Mouse (Mus musculus) CH12.LX (cell line): ENCODE results near the gene Colq.

ENCODE experiments used
- BHLHE40 ChIP-seq: IDR thresholded peaks from 2 replicates; pipeline ENCODE4 v1.6.1; 2011; ENCODE audit warnings: mild to moderate bottlenecking, low read depth, low read length, improper control_type of control experiment
- CHD2 ChIP-seq: IDR thresholded peaks from 2 replicates; pipeline ENCODE4 v1.6.1; 2011; ENCODE audit warnings: low read length, improper control_type of control experiment
- CTCF ChIP-seq, 2 experiments: IDR thresholded peaks in 1 of 2; conservative IDR thresholded peaks in 1 of 2; 2 replicates each; pipeline ENCODE4 v1.5.1; 2011 to 2012; ENCODE audit warnings: low read depth in 2 of 2, low read length in 2 of 2, improper control_type of control experiment in 1 of 2, inconsistent platforms in 1 of 2, mild to moderate bottlenecking in 1 of 2, moderate library complexity in 1 of 2
- EP300 ChIP-seq: IDR thresholded peaks from 2 replicates; pipeline ENCODE4 v1.6.1; 2011; ENCODE audit warnings: low read length, improper control_type of control experiment
- JUN ChIP-seq: IDR thresholded peaks from 2 replicates; pipeline ENCODE4 v1.6.1; 2011; ENCODE audit warnings: low read depth, mild to moderate bottlenecking, low read length, improper control_type of control experiment, moderate library complexity; ENCODE audit not compliant: insufficient read depth
- MEF2A ChIP-seq: IDR thresholded peaks from 2 replicates; pipeline ENCODE4 v1.6.1; 2014; ENCODE audit warnings: low read depth, mild to moderate bottlenecking, inconsistent platforms, low read length, improper control_type of control experiment, borderline replicate concordance
- NELFE ChIP-seq: IDR thresholded peaks from 2 replicates; pipeline ENCODE4 v1.6.1; 2011; ENCODE audit warnings: low read depth, low read length, improper control_type of control experiment
- POLR2A ChIP-seq: IDR thresholded peaks from 2 replicates; pipeline ENCODE4 v1.6.1; 2011; ENCODE audit warnings: low read depth, mild to moderate bottlenecking, improper control_type of control experiment, low read length
- ZMIZ1 ChIP-seq: IDR thresholded peaks from 2 replicates; pipeline ENCODE4 v1.6.1; 2012; ENCODE audit warnings: low read depth, mild to moderate bottlenecking, inconsistent platforms, low read length, improper control_type of control experiment

GRCm38 (mm10) chr14:31506456-31506855 lies 84.7 kb downstream of the Colq start:
- TF ChIP-seq EP300 = no peak
- TF ChIP-seq CTCF (conservative IDR thresholded peaks at IDR 0.05 in 1 of 2, IDR thresholded peaks at IDR 0.05 in 1 of 2; ENCODE audit: low read depth in 2 of 2, low read length in 2 of 2) = no peak
- no peak for TF ChIP-seq POLR2A
- TF ChIP-seq CHD2 = no peak
- TF ChIP-seq BHLHE40 = no peak
- no peak for TF ChIP-seq ZMIZ1
- TF ChIP-seq NELFE = no peak
- TF ChIP-seq JUN = no peak
- no peak for TF ChIP-seq MEF2A
